Mouse (Mus musculus): ENCODE data around the gene Il1rl2. TPM values are rescaled to one million over a fixed set of nuclear protein-coding genes. Genes with fewer than 3 reads are reported as not detected.

Il1rl2 gene
- polyA plus RNA-seq, 1 experiment from 2014 or later: 7.7 TPM

GRCm38 (mm10) chr1:40378794-40379193 lies 54.4 kb downstream of the Il1rl2 start:
- H3K4me2 ChIP-seq: no peak overlapping the region
- WGBS: 19% methylated on average over 8 of the region's 8 CpGs
- H3K4me3 ChIP-seq (ENCODE audit: low read depth, low read length): no peak overlapping the region
- H3K9ac ChIP-seq: no peak overlapping the region
- H3K9me3 ChIP-seq (ENCODE audit: low read depth, low read length): no peaks in the 10 kb centered on the region
- no peaks in the 10 kb centered on the region for H3K36me3 ChIP-seq (ENCODE audit: insufficient read depth)
- peak; percentile 55; the same call in 1 of the 2 replicates for ATAC-seq (ENCODE audit: insufficient read depth)
- peak; percentile 92 for DNase-seq
- H3K4me1 ChIP-seq (ENCODE audit: insufficient read depth): no peaks in the 10 kb centered on the region
- no peak overlapping the region for H3K27ac ChIP-seq (ENCODE audit: low read depth)
- H3K27me3 ChIP-seq (ENCODE audit: insufficient read depth, low read length): no peaks in the 10 kb centered on the region
- peak; percentile 99 for TF ChIP-seq CTCF (IDR thresholded peaks at IDR 0.05; ENCODE audit: low read depth)

GRCm38 (mm10) chr1:40380111-40380510 lies 55.7 kb downstream of the Il1rl2 start:
- Histone ChIP-seq H3K4me1 (ENCODE audit: insufficient read depth) (no peaks in the 10 kb centered on the region), H3K9me3 (ENCODE audit: low read depth, low read length) (no peaks in the 10 kb centered on the region), H3K27me3 (ENCODE audit: insufficient read depth, low read length) (no peaks in the 10 kb centered on the region), H3K9ac (no peak overlapping the region), H3K4me3 (ENCODE audit: low read depth, low read length) (no peak overlapping the region), H3K36me3 (ENCODE audit: insufficient read depth) (no peaks in the 10 kb centered on the region), H3K27ac (ENCODE audit: low read depth) (no peak overlapping the region), H3K4me2 (no peak overlapping the region)
- TF ChIP-seq CTCF (IDR thresholded peaks at IDR 0.05; ENCODE audit: low read depth): peak; percentile 75
- WGBS: 53% methylated on average over 6 of the region's 6 CpGs
- ATAC-seq (ENCODE audit: insufficient read depth): no peak
- peak; percentile 83 for DNase-seq

GRCm38 (mm10) chr1:40380990-40381389 lies 56.6 kb downstream of the Il1rl2 start:
- 85% methylated on average over 11 of the region's 11 CpGs for WGBS

GRCm38 (mm10) chr1:40382841-40383240 lies 58.4 kb downstream of the Il1rl2 start:
- Histone ChIP-seq H3K9me3 (ENCODE audit: low read depth, low read length) (no peaks in the 10 kb centered on the region), H3K27me3 (ENCODE audit: insufficient read depth, low read length) (no peaks in the 10 kb centered on the region), H3K4me2 (no peak overlapping the region), H3K9ac (no peak overlapping the region), H3K27ac (ENCODE audit: low read depth) (no peak overlapping the region), H3K4me3 (ENCODE audit: low read depth, low read length) (no peak overlapping the region), H3K4me1 (ENCODE audit: insufficient read depth) (no peaks in the 10 kb centered on the region), H3K36me3 (ENCODE audit: insufficient read depth) (no peaks in the 10 kb centered on the region)
- TF ChIP-seq CTCF (IDR thresholded peaks at IDR 0.05; ENCODE audit: low read depth): no peak
- ATAC-seq (ENCODE audit: insufficient read depth): no peak
- 70% methylated on average over 5 of the region's 5 CpGs for WGBS
- no peak for DNase-seq

More at GRCm38 (mm10) chr1:40380990-40381389, 56.6 kb downstream of the Il1rl2 start:
- Histone ChIP-seq H3K4me3 (ENCODE audit: low read depth, low read length) (no peak overlapping the region), H3K9me3 (ENCODE audit: low read depth, low read length) (no peaks in the 10 kb centered on the region), H3K9ac (no peak overlapping the region), H3K4me1 (ENCODE audit: insufficient read depth) (no peaks in the 10 kb centered on the region), H3K27me3 (ENCODE audit: insufficient read depth, low read length) (no peaks in the 10 kb centered on the region), H3K27ac (ENCODE audit: low read depth) (no peak overlapping the region), H3K4me2 (no peak overlapping the region), H3K36me3 (ENCODE audit: insufficient read depth) (no peaks in the 10 kb centered on the region)
- no peak for TF ChIP-seq CTCF (IDR thresholded peaks at IDR 0.05; ENCODE audit: low read depth)
- ATAC-seq (ENCODE audit: insufficient read depth) (no peak), DNase-seq (no peak)

GRCm38 (mm10) chr1:40384931-40385545 lies 60.6 kb downstream of the Il1rl2 start:
- no peaks in the 10 kb centered on the region for H3K36me3 ChIP-seq (ENCODE audit: insufficient read depth)
- H3K27me3 ChIP-seq (ENCODE audit: insufficient read depth, low read length): no peaks in the 10 kb centered on the region
- H3K4me3 ChIP-seq (ENCODE audit: low read depth, low read length): no peak overlapping the region
- no peak overlapping the region for H3K9ac ChIP-seq
- H3K9me3 ChIP-seq (ENCODE audit: low read depth, low read length): no peaks in the 10 kb centered on the region
- no peak overlapping the region for H3K27ac ChIP-seq (ENCODE audit: low read depth)
- DNase-seq (no peak), ATAC-seq (ENCODE audit: insufficient read depth) (no peak)
- no peak for TF ChIP-seq CTCF (IDR thresholded peaks at IDR 0.05; ENCODE audit: low read depth)
- H3K4me2 ChIP-seq: no peak overlapping the region
- 82% methylated on average over 8 of the region's 8 CpGs for WGBS
- no peaks in the 10 kb centered on the region for H3K4me1 ChIP-seq (ENCODE audit: insufficient read depth)

- H3K4me2 ChIP-seq: no peak overlapping the region
- TF ChIP-seq CTCF (IDR thresholded peaks at IDR 0.05; ENCODE audit: low read depth): no peak
- 85% methylated on average over 3 of the region's 3 CpGs for WGBS
Measured at GRCm38 (mm10) chr1:40391374-40391773, 67.0 kb downstream of the Il1rl2 start.

GRCm38 (mm10) chr1:40392535-40392934 lies 68.1 kb downstream of the Il1rl2 start:
- no peaks in the 10 kb centered on the region for H3K36me3 ChIP-seq (ENCODE audit: insufficient read depth)
- H3K4me2 ChIP-seq: no peak overlapping the region
- H3K9ac ChIP-seq: no peak overlapping the region
- no peak for DNase-seq
- no peaks in the 10 kb centered on the region for H3K27me3 ChIP-seq (ENCODE audit: insufficient read depth, low read length)
- WGBS: 82% methylated on average over 6 of the region's 6 CpGs
- no peak overlapping the region for H3K27ac ChIP-seq (ENCODE audit: low read depth)
- no peak for ATAC-seq (ENCODE audit: insufficient read depth)
- no peak for TF ChIP-seq CTCF (IDR thresholded peaks at IDR 0.05; ENCODE audit: low read depth)
- H3K9me3 ChIP-seq (ENCODE audit: low read depth, low read length): no peaks in the 10 kb centered on the region
- H3K4me3 ChIP-seq (ENCODE audit: low read depth, low read length): no peak overlapping the region
- H3K4me1 ChIP-seq (ENCODE audit: insufficient read depth): no peaks in the 10 kb centered on the region

More at GRCm38 (mm10) chr1:40391374-40391773, 67.0 kb downstream of the Il1rl2 start:
- Histone ChIP-seq H3K4me1 (ENCODE audit: insufficient read depth) (no peaks in the 10 kb centered on the region), H3K9me3 (ENCODE audit: low read depth, low read length) (no peaks in the 10 kb centered on the region), H3K4me3 (ENCODE audit: low read depth, low read length) (no peak overlapping the region), H3K27ac (ENCODE audit: low read depth) (no peak overlapping the region), H3K27me3 (ENCODE audit: insufficient read depth, low read length) (no peaks in the 10 kb centered on the region), H3K36me3 (ENCODE audit: insufficient read depth) (no peaks in the 10 kb centered on the region), H3K9ac (no peak overlapping the region)
- ATAC-seq (ENCODE audit: insufficient read depth) (no peak), DNase-seq (no peak)
